Mouse (Mus musculus): ENCODE measurements at regions not wholly inside any gene's neighbourhood (a gene's known extent, or its start where the extent isn't known, plus 50 kb on each side); places are given as distances from the start of the nearest gene placed in this dataset.

GRCm38 (mm10) chr5:101539818-101540217 is 125.0 kb downstream of the Nkx6-1 start:
- WGBS, result 67% methylated on average over 1 of the region's 1 CpGs
- ATAC-seq (ENCODE audit: low FRiP score) (no peak), DNase-seq (ENCODE audit: low spot score) (no peak)
- H3K27ac ChIP-seq, result no peak overlapping the region
- H3K9ac ChIP-seq, result no peak overlapping the region
- H3K4me1 ChIP-seq (replicated peaks; ENCODE audit: control insufficient read depth, insufficient read depth, low read length), result 0 out of 2 replicates have a peak, but pooled peaks cover 10% of the 10 kb centered on the region
- H3K36me3 ChIP-seq (replicated peaks; ENCODE audit: control insufficient read depth, insufficient read depth), result no peaks in the 10 kb centered on the region
- no peak overlapping the region for H3K4me3 ChIP-seq (replicated peaks; ENCODE audit: low read length)
- no peak overlapping the region for H3K4me2 ChIP-seq (replicated peaks)
- no peaks in the 10 kb centered on the region for H3K9me3 ChIP-seq (ENCODE audit: control insufficient read depth, low read length)
- H3K27me3 ChIP-seq (ENCODE audit: control insufficient read depth, insufficient read depth, low read length), result peaks cover 97% of the 10 kb centered on the region

DNA sequence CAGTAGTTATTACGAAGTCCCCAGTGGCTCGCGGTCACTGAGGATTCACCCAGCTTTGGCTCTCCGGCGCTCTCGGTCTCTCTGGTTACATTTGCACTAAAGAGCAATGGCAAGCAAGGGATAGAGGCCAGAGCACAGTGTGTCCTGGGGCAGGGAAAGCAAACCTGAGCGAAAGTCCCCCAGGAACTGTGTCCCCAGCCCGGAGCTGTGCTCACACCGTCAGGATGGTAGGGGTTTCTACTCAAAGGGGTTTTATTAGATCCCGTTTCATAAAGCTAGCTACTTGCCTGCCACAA is 125.6 kb downstream of the Nkx6-1 start:
- ATAC-seq (ENCODE audit: low FRiP score) (no peak), DNase-seq (ENCODE audit: low spot score) (no peak)
- H3K9me3 ChIP-seq (ENCODE audit: control insufficient read depth, low read length), result no peaks in the 10 kb centered on the region
- peak overlapping the region; percentile 22; the same call in 1 of the 2 replicates for H3K4me2 ChIP-seq (replicated peaks)
- H3K4me1 ChIP-seq (replicated peaks; ENCODE audit: control insufficient read depth, insufficient read depth, low read length), result 0 out of 2 replicates have a peak, but pooled peaks cover 10% of the 10 kb centered on the region
- H3K4me3 ChIP-seq (replicated peaks; ENCODE audit: low read length), result no peak overlapping the region
- 10% methylated on average over 10 of the region's 10 CpGs for WGBS
- no peaks in the 10 kb centered on the region for H3K36me3 ChIP-seq (replicated peaks; ENCODE audit: control insufficient read depth, insufficient read depth)
- no peak overlapping the region for H3K27ac ChIP-seq
- peaks cover 97% of the 10 kb centered on the region for H3K27me3 ChIP-seq (ENCODE audit: control insufficient read depth, insufficient read depth, low read length)
- H3K9ac ChIP-seq, result no peak overlapping the region

DNA sequence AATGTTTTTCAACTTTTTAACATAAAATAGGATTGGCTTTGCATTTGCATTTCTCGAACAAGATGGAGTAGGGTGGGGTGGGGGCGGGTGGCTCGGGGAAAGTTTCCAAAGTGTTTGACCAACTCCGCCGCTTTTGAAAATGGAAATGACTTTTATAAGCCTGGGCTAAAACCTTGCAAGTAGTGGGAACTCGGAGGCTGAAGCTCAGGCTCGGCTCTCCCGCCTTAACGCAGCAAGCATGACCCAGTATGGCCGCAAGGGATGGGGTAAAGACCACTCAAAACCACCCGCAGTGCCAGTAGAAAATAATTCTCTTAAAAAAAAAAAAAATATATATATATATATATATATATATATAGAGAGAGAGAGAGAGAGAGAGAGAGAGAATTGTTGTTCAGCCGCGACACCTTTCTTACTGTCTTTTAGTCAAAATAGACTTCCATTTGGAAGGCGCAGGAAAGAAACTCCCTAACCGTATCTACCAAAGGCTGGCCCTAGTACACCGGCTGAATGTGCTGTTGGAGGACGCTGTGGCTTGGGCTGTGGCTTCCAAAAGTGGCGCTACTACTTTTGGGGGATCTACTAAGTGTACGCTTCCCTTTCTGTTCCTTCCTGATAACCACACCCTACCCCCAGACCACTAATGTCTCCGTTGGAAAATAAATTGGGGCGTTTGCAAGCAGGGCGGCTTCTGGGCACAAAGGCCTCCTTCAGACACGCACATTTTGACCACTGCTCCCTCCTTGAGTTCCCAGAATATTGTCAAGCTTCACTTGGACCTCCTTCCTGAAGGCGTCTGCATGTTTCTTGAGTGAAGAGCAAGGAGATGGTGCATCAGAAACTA is 126.2 kb downstream of the Nkx6-1 start:
- WGBS, result 2% methylated on average over 24 of the region's 24 CpGs
- ATAC-seq (ENCODE audit: low FRiP score) (no peak), DNase-seq (ENCODE audit: low spot score) (no peak)

GRCm38 (mm10) chr5:101537518-101538380 is 127.0 kb downstream of the Nkx6-1 start:
- H3K27me3 ChIP-seq (ENCODE audit: control insufficient read depth, insufficient read depth, low read length), result peaks cover 97% of the 10 kb centered on the region
- no peak overlapping the region for H3K27ac ChIP-seq
- ATAC-seq (ENCODE audit: low FRiP score) (no peak), DNase-seq (ENCODE audit: low spot score) (peak; percentile 42)
- no peaks in the 10 kb centered on the region for H3K36me3 ChIP-seq (replicated peaks; ENCODE audit: control insufficient read depth, insufficient read depth)
- 0 out of 2 replicates have a peak, but pooled peaks cover 10% of the 10 kb centered on the region for H3K4me1 ChIP-seq (replicated peaks; ENCODE audit: control insufficient read depth, insufficient read depth, low read length)
- H3K4me2 ChIP-seq (replicated peaks), result peak overlapping the region; percentile 34
- WGBS, result 4% methylated on average over 23 of the region's 23 CpGs
- no peak overlapping the region for H3K4me3 ChIP-seq (replicated peaks; ENCODE audit: low read length)
- no peaks in the 10 kb centered on the region for H3K9me3 ChIP-seq (ENCODE audit: control insufficient read depth, low read length)
- no peak overlapping the region for H3K9ac ChIP-seq

More for the DNA sequence above, 126.2 kb downstream of the Nkx6-1 start:
- Histone ChIP-seq H3K27me3 (ENCODE audit: control insufficient read depth, insufficient read depth, low read length) (peaks cover 97% of the 10 kb centered on the region), H3K4me1 (replicated peaks; ENCODE audit: control insufficient read depth, insufficient read depth, low read length) (0 out of 2 replicates have a peak, but pooled peaks cover 10% of the 10 kb centered on the region), H3K4me3 (replicated peaks; ENCODE audit: low read length) (no peak overlapping the region), H3K9me3 (ENCODE audit: control insufficient read depth, low read length) (no peaks in the 10 kb centered on the region), H3K9ac (no peak overlapping the region), H3K27ac (no peak overlapping the region), H3K36me3 (replicated peaks; ENCODE audit: control insufficient read depth, insufficient read depth) (no peaks in the 10 kb centered on the region), H3K4me2 (replicated peaks) (peak overlapping the region; percentile 34)

DNA sequence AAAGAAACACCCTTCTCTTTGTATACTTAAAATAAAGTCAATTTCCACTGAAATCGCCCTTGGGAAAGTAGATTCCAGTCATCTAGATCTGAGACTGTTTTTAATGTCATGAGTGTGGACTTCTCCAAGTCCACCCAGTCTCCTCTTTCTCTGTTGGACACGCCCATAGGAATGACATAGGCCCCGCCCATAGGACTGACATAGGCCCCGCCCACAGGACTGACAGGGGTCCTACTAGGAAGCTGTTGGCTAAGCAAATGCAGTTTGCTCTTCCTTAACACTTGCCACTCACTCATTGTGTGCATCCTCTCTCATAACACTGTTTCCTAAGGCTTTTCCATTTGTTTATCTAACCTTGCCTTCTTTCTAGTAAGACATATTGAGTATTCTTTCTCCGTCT is 129.3 kb downstream of the Nkx6-1 start:
- H3K4me1 ChIP-seq (replicated peaks; ENCODE audit: control insufficient read depth, insufficient read depth, low read length), result 0 out of 2 replicates have a peak, but pooled peaks cover 10% of the 10 kb centered on the region
- peaks cover 97% of the 10 kb centered on the region for H3K27me3 ChIP-seq (ENCODE audit: control insufficient read depth, insufficient read depth, low read length)
- 68% methylated on average over 5 of the region's 5 CpGs for WGBS
- no peak for ATAC-seq (ENCODE audit: low FRiP score)
- no peaks in the 10 kb centered on the region for H3K36me3 ChIP-seq (replicated peaks; ENCODE audit: control insufficient read depth, insufficient read depth)
- H3K9ac ChIP-seq, result no peak overlapping the region
- no peak overlapping the region for H3K4me3 ChIP-seq (replicated peaks; ENCODE audit: low read length)
- no peak overlapping the region for H3K4me2 ChIP-seq (replicated peaks)
- H3K9me3 ChIP-seq (ENCODE audit: control insufficient read depth, low read length), result 0 out of 2 replicates have a peak, but pooled peaks cover 4% of the 10 kb centered on the region
- H3K27ac ChIP-seq, result no peak overlapping the region
- no peak for DNase-seq (ENCODE audit: low spot score)

GRCm38 (mm10) chr5:101525346-101525745 is 139.4 kb downstream of the Nkx6-1 start:
- Histone ChIP-seq H3K4me1 (replicated peaks; ENCODE audit: control insufficient read depth, insufficient read depth, low read length) (peaks cover 6% of the 10 kb centered on the region), H3K9ac (no peak overlapping the region), H3K27ac (no peak overlapping the region), H3K27me3 (ENCODE audit: control insufficient read depth, insufficient read depth, low read length) (peaks cover 100% of the 10 kb centered on the region), H3K9me3 (ENCODE audit: control insufficient read depth, low read length) (no peaks in the 10 kb centered on the region), H3K4me2 (replicated peaks) (no peak overlapping the region), H3K4me3 (replicated peaks; ENCODE audit: low read length) (no peak overlapping the region), H3K36me3 (replicated peaks; ENCODE audit: control insufficient read depth, insufficient read depth) (no peaks in the 10 kb centered on the region)
- ATAC-seq (ENCODE audit: low FRiP score), result no peak
- 54% methylated on average over 5 of the region's 5 CpGs for WGBS
- DNase-seq (ENCODE audit: low spot score), result no peak

- H3K27me3 ChIP-seq (ENCODE audit: control insufficient read depth, insufficient read depth, low read length), result peaks cover 97% of the 10 kb centered on the region
- no peak overlapping the region for H3K9ac ChIP-seq
- DNase-seq (ENCODE audit: low spot score) (peak; percentile 35), ATAC-seq (ENCODE audit: low FRiP score) (0 out of 2 replicates have a peak, but pooled peaks have one; percentile 25)
- H3K36me3 ChIP-seq (replicated peaks; ENCODE audit: control insufficient read depth, insufficient read depth), result no peaks in the 10 kb centered on the region
- no peak overlapping the region for H3K4me2 ChIP-seq (replicated peaks)
- H3K4me3 ChIP-seq (replicated peaks; ENCODE audit: low read length), result no peak overlapping the region
- WGBS, result 1% methylated on average over 4 of the region's 4 CpGs
- H3K27ac ChIP-seq, result no peak overlapping the region
- no peaks in the 10 kb centered on the region for H3K9me3 ChIP-seq (ENCODE audit: control insufficient read depth, low read length)
- peaks cover 7% of the 10 kb centered on the region for H3K4me1 ChIP-seq (replicated peaks; ENCODE audit: control insufficient read depth, insufficient read depth, low read length)
These were observed 140.1 kb downstream of the Nkx6-1 start for GRCm38 (mm10) chr5:101524670-101525069.

- 6% methylated on average over 7 of the region's 7 CpGs for WGBS
- Histone ChIP-seq H3K36me3 (replicated peaks; ENCODE audit: control insufficient read depth, insufficient read depth) (no peaks in the 10 kb centered on the region), H3K9me3 (ENCODE audit: control insufficient read depth, low read length) (no peaks in the 10 kb centered on the region), H3K27me3 (ENCODE audit: control insufficient read depth, insufficient read depth, low read length) (peaks cover 97% of the 10 kb centered on the region), H3K4me3 (replicated peaks; ENCODE audit: low read length) (no peak overlapping the region), H3K27ac (no peak overlapping the region), H3K4me1 (replicated peaks; ENCODE audit: control insufficient read depth, insufficient read depth, low read length) (peaks cover 7% of the 10 kb centered on the region), H3K4me2 (replicated peaks) (no peak overlapping the region), H3K9ac (no peak overlapping the region)
- ATAC-seq (ENCODE audit: low FRiP score) (peak; percentile 66), DNase-seq (ENCODE audit: low spot score) (peak; percentile 60)
These were observed 140.9 kb downstream of the Nkx6-1 start for GRCm38 (mm10) chr5:101523902-101524301.

GRCm38 (mm10) chr5:101523490-101523889 is 141.3 kb downstream of the Nkx6-1 start:
- Histone ChIP-seq H3K36me3 (replicated peaks; ENCODE audit: control insufficient read depth, insufficient read depth) (no peaks in the 10 kb centered on the region), H3K4me2 (replicated peaks) (no peak overlapping the region), H3K4me3 (replicated peaks; ENCODE audit: low read length) (no peak overlapping the region), H3K27ac (no peak overlapping the region), H3K27me3 (ENCODE audit: control insufficient read depth, insufficient read depth, low read length) (peaks cover 97% of the 10 kb centered on the region), H3K9me3 (ENCODE audit: control insufficient read depth, low read length) (no peaks in the 10 kb centered on the region), H3K9ac (no peak overlapping the region), H3K4me1 (replicated peaks; ENCODE audit: control insufficient read depth, insufficient read depth, low read length) (peaks cover 7% of the 10 kb centered on the region)
- 6% methylated on average over 7 of the region's 7 CpGs for WGBS
- ATAC-seq (ENCODE audit: low FRiP score) (no peak), DNase-seq (ENCODE audit: low spot score) (no peak)

Data from hindbrain, embryonic 14.5 days (tissue).